Mouse (Mus musculus) granulocyte monocyte progenitor cell, adult 5-6 weeks (primary cell): Measurements from ENCODE around the gene Abcb1a. TPM values are rescaled to one million over a fixed set of nuclear protein-coding genes. Genes with fewer than 3 reads are reported as not detected.
"Not testable (repeated sequence)": the region's sequence is repeated elsewhere in the genome, so short reads cannot be mapped to it uniquely, and the experiment has no call there.

ENCODE experiments used
- ATAC-seq: replicated peaks from 2 replicates; pipeline ENCODE4 v1.8.0; 2016; ENCODE audit warnings: mild to moderate bottlenecking, moderate TSS enrichment, inconsistent platforms; ENCODE audit not compliant: poor library complexity, severe bottlenecking
- total RNA-seq, 2 experiments: library from RNA; stranded (forward) in 1 of 2; stranded (reverse) in 1 of 2; fragments of 200-712, 200-1000 nt in 1 of 2; fragments of >200 nt in 1 of 2; fragmentation: Nextera tagmentation in 1 of 2; gene quantifications; 2 replicates each; pipeline ENCODE4 v1.2.3; 2014 to 2017

Abcb1a gene
- total RNA-seq, 2 experiments from 2014 or later, result 0.10 TPM; not detected in 1

- ATAC-seq, result no peak
Observed at GRCm38 (mm10) chr5:8722224-8722623, 62.3 kb downstream of the Abcb1a start.

- ATAC-seq, result no peak
Observed at GRCm38 (mm10) chr5:8722867-8723266, 63.0 kb downstream of the Abcb1a start.

GRCm38 (mm10) chr5:8727760-8728159 lies 67.9 kb downstream of the Abcb1a start:
- no peak for ATAC-seq

GRCm38 (mm10) chr5:8732639-8733038 lies 72.8 kb downstream of the Abcb1a start:
- no peak for ATAC-seq

GRCm38 (mm10) chr5:8733307-8733706 lies 73.4 kb downstream of the Abcb1a start:
- ATAC-seq, result not testable (repeated sequence)

GRCm38 (mm10) chr5:8736389-8736788 lies 76.5 kb downstream of the Abcb1a start:
- ATAC-seq, result peak; percentile 69

- ATAC-seq, result no peak; the same call in 1 of the 2 replicates
Observed at GRCm38 (mm10) chr5:8737062-8737461, 77.2 kb downstream of the Abcb1a start.

GRCm38 (mm10) chr5:8747244-8747643 lies 87.4 kb downstream of the Abcb1a start:
- not testable (repeated sequence) for ATAC-seq

- no peak for ATAC-seq
Observed at GRCm38 (mm10) chr5:8772866-8773265, 113.0 kb downstream of the Abcb1a start.

- ATAC-seq, result peak; percentile 67
Observed at GRCm38 (mm10) chr5:8778311-8778710, 118.4 kb downstream of the Abcb1a start.

- ATAC-seq, result no peak
Observed at GRCm38 (mm10) chr5:8778751-8779150, 118.9 kb downstream of the Abcb1a start.

- ATAC-seq, result no peak
Observed at GRCm38 (mm10) chr5:8792281-8792680, 132.4 kb downstream of the Abcb1a start.

Other genes with a start within 250 kb of the Abcb1a start
- gene Dbf4, start 237.4 kb upstream of the Abcb1a start, total RNA-seq (2014; fragmentation: Nextera tagmentation), result 36.1 and 51.2 TPM in 2 replicates
- 78.3 and 91.5 TPM in 2 replicates for gene Dbf4, start 237.4 kb upstream of the Abcb1a start, total RNA-seq (2017)
- gene Slc25a40, start 237.2 kb upstream of the Abcb1a start, total RNA-seq (2014; fragmentation: Nextera tagmentation), result 16.3 and 31.2 TPM in 2 replicates
- 5.1 and 7.3 TPM in 2 replicates for gene Slc25a40, start 237.2 kb upstream of the Abcb1a start, total RNA-seq (2017)
- 0.19 and 0.26 TPM in 2 replicates for gene Rundc3b, start 37.1 kb upstream of the Abcb1a start, total RNA-seq (2014; fragmentation: Nextera tagmentation)
- 0.98 and 1.2 TPM in 2 replicates for gene Rundc3b, start 37.1 kb upstream of the Abcb1a start, total RNA-seq (2017)
- gene Abcb1b, start 138.1 kb downstream of the Abcb1a start, total RNA-seq (2014; fragmentation: Nextera tagmentation), result 17.9 and 22.7 TPM in 2 replicates
- gene Abcb1b, start 138.1 kb downstream of the Abcb1a start, total RNA-seq (2017), result 29.6 and 35.2 TPM in 2 replicates
- gene Abcb4, start 233.6 kb downstream of the Abcb1a start, total RNA-seq (2014; fragmentation: Nextera tagmentation), result 1.4 and 2.7 TPM in 2 replicates
- gene Abcb4, start 233.6 kb downstream of the Abcb1a start, total RNA-seq (2017), result 1.4 and 2.0 TPM in 2 replicates